Mouse (Mus musculus): ENCODE results near the gene Cdk5r1. TPM values are rescaled to one million over a fixed set of nuclear protein-coding genes. Genes with fewer than 3 reads are reported as not detected.

Cdk5r1 gene
- total RNA-seq, 2 experiments from 2014 or later = 5.5 to 7.2 TPM

Other genes starting within 250 kb of the Cdk5r1 start
- gene Rhbdl3, start 176.1 kb upstream of the Cdk5r1 start, total RNA-seq (2021) = 10 to 100 TPM; 11.3 to 14.0 TPM
- gene 5730455P16Rik, start 99.0 kb upstream of the Cdk5r1 start, total RNA-seq (2021) = 10 to 100 TPM; 25.5 to 25.9 TPM
- 10 to 100 TPM; 68.8 to 91.9 TPM for gene Zfp207, start 93.7 kb upstream of the Cdk5r1 start, total RNA-seq (2021)
- gene Psmd11, start 48.4 kb upstream of the Cdk5r1 start, total RNA-seq (2021) = 100 to 1,000 TPM; 121 to 126 TPM

All from gastrocnemius, postnatal 10 days (tissue).